In genomic region chr8:121085011-121085410, GRCm38 (mm10) we compare ENCODE assay signal across 9 mouse cellular contexts. TPM values are rescaled to one million over a fixed set of nuclear protein-coding genes. Genes with fewer than 3 reads are reported as not detected.
DNase-seq lines count a peak whose midpoint lies in the region; ATAC-seq and TF ChIP-seq lines count a peak whose summit lies in the region.
"Had no signal": no experiment of that assay in that cellular context is flagged by ENCODE, and none has a peak within 500 bp of the region (broad histone marks: within the 10 kb centered on the region; RNA-seq: fewer than 3 reads in every experiment).

No protein-coding gene starts in this region.

- H3K4me3 ChIP-seq in layer of hippocampus, adult 2 months = peak overlapping the region; percentile 43
- peak overlapping the region; percentile 47 for H3K4me3 ChIP-seq in forebrain, embryonic 12.5 days (replicated peaks)
- H3K4me3 ChIP-seq in limb, embryonic 14.5 days (replicated peaks; ENCODE audit: low read length) = peak overlapping the region; percentile 56
- H3K4me3 ChIP-seq in neural tube, embryonic 14.5 days (ENCODE audit: low read depth, low read length) = peak overlapping the region; percentile 29; the same call in 1 of the 2 replicates

- no peak for TF ChIP-seq CTCF in layer of hippocampus, adult 2 months (conservative IDR thresholded peaks at IDR 0.05)

- under 1% methylated on average over 30 of the region's 30 CpGs for WGBS in forebrain, embryonic 12.5 days
- WGBS in limb, embryonic 14.5 days = 6% methylated on average over 28 of the region's 30 CpGs
- WGBS in neural tube, embryonic 14.5 days = 1% methylated on average over 30 of the region's 30 CpGs

- no peak for ATAC-seq in forebrain, embryonic 12.5 days (ENCODE audit: low FRiP score)
- no peak for ATAC-seq in limb, embryonic 14.5 days (ENCODE audit: low FRiP score, low read depth)
- ATAC-seq in neural tube, embryonic 14.5 days (ENCODE audit: low read depth) = no peak
- ATAC-seq in cerebellum, adult (ENCODE audit: insufficient number of reproducible peaks, low FRiP score, low TSS enrichment) = no peak
- ATAC-seq: inflammation-experienced regulatory T-cells, adult 6 months had no signal

- H3K9me3 ChIP-seq in forebrain, embryonic 12.5 days = no peaks in the 10 kb centered on the region
- H3K9me3 ChIP-seq in limb, embryonic 14.5 days (ENCODE audit: control insufficient read depth, low read length) = no peaks in the 10 kb centered on the region
- H3K9me3 ChIP-seq in neural tube, embryonic 14.5 days (ENCODE audit: control insufficient read depth, low read length) = no peaks in the 10 kb centered on the region

- DNase-seq in layer of hippocampus, adult 2 months (ENCODE audit: low spot score in 2 of 2) = no peak
- no peak for DNase-seq in layer of hippocampus, postnatal 36 days
- no peak for DNase-seq in limb, embryonic 14.5 days (ENCODE audit: low spot score)
- DNase-seq in right cerebral cortex, adult 18-20 months = no peak
- DNase-seq in adrenal gland, adult 18-20 months (ENCODE audit: low spot score in 2 of 2) = no peak

- H3K27me3 ChIP-seq in forebrain, embryonic 12.5 days = peaks cover 99% of the 10 kb centered on the region
- H3K27me3 ChIP-seq in limb, embryonic 14.5 days (ENCODE audit: control insufficient read depth, insufficient read depth, low read length) = peaks cover 100% of the 10 kb centered on the region
- H3K27me3 ChIP-seq in neural tube, embryonic 14.5 days (ENCODE audit: control insufficient read depth, insufficient read depth, low read length) = peaks cover 90% of the 10 kb centered on the region

- H3K27ac ChIP-seq in layer of hippocampus, adult 2 months = no peak overlapping the region
- H3K27ac ChIP-seq in forebrain, embryonic 12.5 days = no peak overlapping the region
- H3K27ac ChIP-seq in limb, embryonic 14.5 days (replicated peaks; ENCODE audit: low read depth, low read length) = no peak overlapping the region
- H3K27ac ChIP-seq in neural tube, embryonic 14.5 days (ENCODE audit: low read depth, low read length) = no peak overlapping the region

- peaks cover 25% of the 10 kb centered on the region for H3K4me1 ChIP-seq in forebrain, embryonic 12.5 days
- H3K4me1 ChIP-seq in limb, embryonic 14.5 days (ENCODE audit: control insufficient read depth, insufficient read depth, low read length) = peaks cover 12% of the 10 kb centered on the region
- H3K4me1 ChIP-seq in neural tube, embryonic 14.5 days (ENCODE audit: control insufficient read depth, insufficient read depth, low read length) = 0 out of 2 replicates have a peak, but pooled peaks cover 11% of the 10 kb centered on the region

- H3K9ac ChIP-seq in forebrain, embryonic 12.5 days = no peak overlapping the region
- H3K9ac ChIP-seq in limb, embryonic 14.5 days (ENCODE audit: low read depth, low read length, severe bottlenecking) = no peak overlapping the region
- H3K9ac ChIP-seq in neural tube, embryonic 14.5 days (replicated peaks; ENCODE audit: low read depth, low read length) = no peak overlapping the region

- H3K4me2 ChIP-seq in forebrain, embryonic 12.5 days = peak overlapping the region; percentile 86
- peak overlapping the region; percentile 99 for H3K4me2 ChIP-seq in limb, embryonic 14.5 days (replicated peaks; ENCODE audit: low read depth, low read length, severe bottlenecking)
- no peak overlapping the region for H3K4me2 ChIP-seq in neural tube, embryonic 14.5 days (ENCODE audit: low read depth, low read length)

- no peaks in the 10 kb centered on the region for H3K36me3 ChIP-seq in forebrain, embryonic 12.5 days (replicated peaks)
- no peaks in the 10 kb centered on the region for H3K36me3 ChIP-seq in limb, embryonic 14.5 days (ENCODE audit: control insufficient read depth, insufficient read depth, low read length)
- no peaks in the 10 kb centered on the region for H3K36me3 ChIP-seq in neural tube, embryonic 14.5 days (ENCODE audit: control insufficient read depth, insufficient read depth, low read length)

- TF ChIP-seq POLR2A in limb, embryonic 14.5 days (IDR thresholded peaks at IDR 0.05; ENCODE audit: borderline replicate concordance, extremely low read depth, insufficient read depth, insufficient read length) = no peak

RNA-seq across cellular contexts. Expression of gene Foxf1, which starts 0.8 kb away (rescaled TPM):
- total RNA-seq in layer of hippocampus, adult 2 months (2021) = under 1 TPM; 0.49 to 0.71 TPM
- under 1 TPM; 0.50 to 0.66 TPM for total RNA-seq in layer of hippocampus, postnatal 36 days (2021)
- polyA plus RNA-seq in forebrain, embryonic 12.5 days (2016; fragmentation: Nextera tagmentation; extraction: Ambion mirVana) = 0.08 and 1.0 TPM in 2 replicates
- 0.54 and 1.00 TPM in 2 replicates for polyA plus RNA-seq in limb, embryonic 14.5 days (2012; rRNA removed)
- 0.15 and 0.28 TPM in 2 replicates for polyA plus RNA-seq in limb, embryonic 14.5 days (2014; fragmentation: Nextera tagmentation; extraction: Ambion mirVana)
- 0.16 and 1.3 TPM in 2 replicates for polyA plus RNA-seq in neural tube, embryonic 14.5 days (2014; fragmentation: Nextera tagmentation; extraction: Ambion mirVana)
- under 1 TPM; 0.36 to 0.38 TPM for total RNA-seq in adrenal gland, adult 18-20 months (2021)

RNA-seq across cellular contexts. Expression of gene Mthfsd, which starts 23.2 kb away (rescaled TPM):
- 10 to 100 TPM; 38.8 to 46.1 TPM for total RNA-seq in layer of hippocampus, adult 2 months (2021)
- 10 to 100 TPM; 31.8 to 36.9 TPM for total RNA-seq in layer of hippocampus, postnatal 36 days (2021)
- 55.0 and 60.2 TPM in 2 replicates for polyA plus RNA-seq in forebrain, embryonic 12.5 days (2016; fragmentation: Nextera tagmentation; extraction: Ambion mirVana)
- 120 and 122 TPM in 2 replicates for polyA plus RNA-seq in limb, embryonic 14.5 days (2012; rRNA removed)
- polyA plus RNA-seq in limb, embryonic 14.5 days (2014; fragmentation: Nextera tagmentation; extraction: Ambion mirVana) = 59.9 and 62.8 TPM in 2 replicates
- 43.3 and 53.4 TPM in 2 replicates for polyA plus RNA-seq in neural tube, embryonic 14.5 days (2014; fragmentation: Nextera tagmentation; extraction: Ambion mirVana)
- total RNA-seq in adrenal gland, adult 18-20 months (2021) = 10 to 100 TPM; 28.4 to 30.6 TPM

RNA-seq across cellular contexts. Expression of gene Foxc2, which starts 31.0 kb away (rescaled TPM):
- 1 to 10 TPM; 1.0 to 1.1 TPM for total RNA-seq in layer of hippocampus, adult 2 months (2021)
- 1 to 10 TPM in 1 of 2 experiments, under 1 TPM in 1; 0.20 to 1.1 TPM for total RNA-seq in layer of hippocampus, postnatal 36 days (2021)
- polyA plus RNA-seq in forebrain, embryonic 12.5 days (2016; fragmentation: Nextera tagmentation; extraction: Ambion mirVana) = 3.3 and 4.6 TPM in 2 replicates
- 14.3 and 24.4 TPM in 2 replicates for polyA plus RNA-seq in limb, embryonic 14.5 days (2012; rRNA removed)
- 9.7 and 12.5 TPM in 2 replicates for polyA plus RNA-seq in limb, embryonic 14.5 days (2014; fragmentation: Nextera tagmentation; extraction: Ambion mirVana)
- polyA plus RNA-seq in neural tube, embryonic 14.5 days (2014; fragmentation: Nextera tagmentation; extraction: Ambion mirVana) = 0.16 and 3.3 TPM in 2 replicates
- total RNA-seq in adrenal gland, adult 18-20 months (2021) = 1 to 10 TPM; 2.8 to 4.1 TPM
- polyA plus RNA-seq: inflammation-experienced regulatory T-cells, adult 6 months had no signal

RNA-seq across cellular contexts. Expression of gene Foxl1, which starts 42.7 kb away (rescaled TPM):
- total RNA-seq in layer of hippocampus, adult 2 months (2021) = under 1 TPM in 1 of 2 experiments, not detected in 1; 0.13 TPM
- total RNA-seq in layer of hippocampus, postnatal 36 days (2021) = not detected
- 0.18 and 0.36 TPM in 2 replicates for polyA plus RNA-seq in forebrain, embryonic 12.5 days (2016; fragmentation: Nextera tagmentation; extraction: Ambion mirVana)
- 0.40 and 0.72 TPM in 2 replicates for polyA plus RNA-seq in limb, embryonic 14.5 days (2012; rRNA removed)
- 0.18 and 0.28 TPM in 2 replicates for polyA plus RNA-seq in limb, embryonic 14.5 days (2014; fragmentation: Nextera tagmentation; extraction: Ambion mirVana)
- polyA plus RNA-seq in neural tube, embryonic 14.5 days (2014; fragmentation: Nextera tagmentation; extraction: Ambion mirVana) = 0.09 TPM in 1 of 2 replicates, not detected in the other
- under 1 TPM; 0.26 to 0.27 TPM for total RNA-seq in adrenal gland, adult 18-20 months (2021)
- polyA plus RNA-seq: inflammation-experienced regulatory T-cells, adult 6 months had no signal
